Mouse (Mus musculus) lung, embryonic 16.5 days (tissue): Measurements from ENCODE around the gene Snx33. TPM values are rescaled to one million over a fixed set of nuclear protein-coding genes. Genes with fewer than 3 reads are reported as not detected.

Experiments used
- ATAC-seq: fragments of 200-750 bp; cut with Nextera tagmentation; 2 replicates; pipeline ENCODE4 v1.8.0; 2017; ENCODE audit warnings: low read depth, mild to moderate bottlenecking, moderate library complexity
- H3K27ac ChIP-seq: fragments of 300-500 bp; sonication (generic); 2 replicates; pipeline ENCODE4 v1.5.1; 2014; ENCODE audit warnings: mild to moderate bottlenecking, control low read depth, low read length
- H3K27me3 ChIP-seq: fragments of 300-500 bp; sonication (generic); 2 replicates; pipeline ENCODE4 v1.6.1; 2014; ENCODE audit warnings: low read depth, low read length, mixed read lengths; ENCODE audit not compliant: control insufficient read depth, insufficient read depth
- H3K36me3 ChIP-seq: fragments of 300-500 bp; sonication (generic); 2 replicates; pipeline ENCODE4 v1.6.1; 2014; ENCODE audit warnings: low read length; ENCODE audit not compliant: control insufficient read depth, insufficient read depth
- H3K4me1 ChIP-seq: fragments of 300-500 bp; sonication (generic); replicated peaks from 2 replicates; pipeline ENCODE4 v1.6.1; 2014; ENCODE audit warnings: low read length, mixed read lengths; ENCODE audit not compliant: control insufficient read depth, insufficient read depth
- H3K4me2 ChIP-seq: fragments of 300-500 bp; sonication (generic); 2 replicates; pipeline ENCODE4 v1.6.1; 2014; ENCODE audit warnings: low read depth, low read length, control low read depth
- H3K4me3 ChIP-seq: fragments of 300-500 bp; sonication (generic); 2 replicates; pipeline ENCODE4 v1.5.1; 2014; ENCODE audit warnings: mild to moderate bottlenecking, low read length, control low read depth
- H3K9ac ChIP-seq: fragments of 300-500 bp; sonication (generic); 2 replicates; pipeline ENCODE4 v1.6.1; 2014; ENCODE audit warnings: low read length, control low read depth
- H3K9me3 ChIP-seq: fragments of 300-500 bp; sonication (generic); 2 replicates; pipeline ENCODE4 v1.6.1; 2016; ENCODE audit warnings: low read length; ENCODE audit not compliant: control insufficient read depth
- WGBS: fragments of 180-500 bp; shearing (Covaris S2); extraction: QIAGEN DNeasy Blood & Tissue Kit; methylation state at CpG from one replicate; pipeline ENCODE4 v1.1.7; 2014; 5-methylcytosine and 5-hydroxymethylcytosine counted together
- polyA plus RNA-seq: library from polyadenylated mRNA; unstranded; fragments of >200 nt; fragmentation: Nextera tagmentation; extraction: Ambion mirVana; gene quantifications from 2 replicates; pipeline ENCODE4 v1.2.1, GENCODE M21; 2015

Gene Snx33
- polyA plus RNA-seq: 11.8 and 12.2 TPM in 2 replicates

GRCm38 (mm10) chr9:56928041-56928811 lies at the start of gene Snx33:
TSS of gene Snx33 (minus strand) at chr9:56928371.
- Histone ChIP-seq H3K36me3 (no peaks in the 10 kb centered on the region; the same call in 1 of the 2 replicates), H3K27ac (peak within 1 kb of the TSS; percentile 98), H3K4me1 (peaks cover 40% of the 10 kb centered on the region), H3K4me3 (peak within 1 kb of the TSS; percentile 68), H3K9ac (peak within 1 kb of the TSS; percentile 76), H3K4me2 (peak within 1 kb of the TSS; percentile 80), H3K27me3 (no peaks in the 10 kb centered on the region), H3K9me3 (no peaks in the 10 kb centered on the region)
- ATAC-seq: peak; percentile 88
- under 1% methylated on average over 50 of the region's 50 CpGs for WGBS

DNA sequence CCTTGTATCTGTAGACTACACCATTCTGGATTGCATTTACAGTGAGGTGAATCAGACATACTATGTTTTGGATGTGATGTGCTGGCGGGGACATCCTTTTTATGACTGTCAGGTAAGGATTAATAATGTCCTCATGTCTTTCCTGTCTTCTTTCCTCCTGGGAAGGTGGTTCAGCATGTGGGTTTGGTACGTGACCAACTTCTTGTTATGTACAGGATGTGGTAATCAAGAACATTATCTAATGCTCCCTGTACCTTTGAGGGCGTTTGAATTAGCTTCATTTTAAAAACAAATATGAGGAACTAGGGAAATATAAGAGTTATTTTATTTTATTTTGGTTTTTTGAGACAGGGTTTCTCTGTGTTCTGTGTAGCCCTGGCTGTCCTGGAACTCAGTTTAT lies 47.0 kb upstream of the Snx33 start:
- H3K9ac ChIP-seq: no peak overlapping the region
- H3K9me3 ChIP-seq: no peaks in the 10 kb centered on the region
- H3K4me3 ChIP-seq: no peak overlapping the region
- no peaks in the 10 kb centered on the region for H3K4me1 ChIP-seq
- no peak overlapping the region for H3K4me2 ChIP-seq
- H3K27me3 ChIP-seq: no peaks in the 10 kb centered on the region
- no peak for ATAC-seq
- H3K36me3 ChIP-seq: peaks cover 9% of the 10 kb centered on the region
- WGBS: 78% methylated on average over 3 of the region's 3 CpGs
- H3K27ac ChIP-seq: no peak overlapping the region

DNA sequence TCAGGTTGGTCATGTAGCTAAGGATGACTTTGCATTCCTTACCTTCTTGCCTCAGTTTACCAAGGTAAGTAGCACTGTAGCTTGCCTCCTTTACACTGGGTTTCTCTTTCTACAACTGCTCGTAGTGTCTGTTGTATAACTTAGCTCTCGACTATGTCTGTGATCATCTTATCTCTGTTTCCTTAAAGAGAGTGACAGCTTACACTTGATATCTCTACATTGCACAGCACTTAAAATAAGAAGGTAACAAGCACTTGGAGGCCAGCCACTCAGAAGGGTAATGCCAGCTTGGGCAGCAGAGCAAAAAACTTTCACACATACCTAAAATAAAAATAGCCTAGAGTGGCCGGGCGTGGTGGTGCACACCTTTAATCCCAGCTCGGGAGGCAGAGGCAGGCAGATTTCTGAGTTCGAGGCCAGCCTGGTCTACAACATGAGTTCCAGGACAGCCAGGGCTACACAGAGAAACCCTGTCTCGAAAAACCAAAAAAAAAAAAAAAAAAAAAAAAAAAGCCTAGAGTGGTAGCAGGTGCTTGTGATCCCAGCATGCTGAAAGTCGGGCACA lies 45.9 kb upstream of the Snx33 start:
- no peak overlapping the region for H3K27ac ChIP-seq
- H3K4me1 ChIP-seq: no peaks in the 10 kb centered on the region
- no peaks in the 10 kb centered on the region for H3K27me3 ChIP-seq
- H3K36me3 ChIP-seq: peaks cover 7% of the 10 kb centered on the region
- no peaks in the 10 kb centered on the region for H3K9me3 ChIP-seq
- H3K4me2 ChIP-seq: no peak overlapping the region
- 76% methylated on average over 8 of the region's 8 CpGs for WGBS
- H3K9ac ChIP-seq: no peak overlapping the region
- no peak for ATAC-seq
- no peak overlapping the region for H3K4me3 ChIP-seq

GRCm38 (mm10) chr9:56970158-56970557 lies 42.0 kb upstream of the Snx33 start:
- Histone ChIP-seq H3K9ac (no peak overlapping the region), H3K4me2 (no peak overlapping the region), H3K4me1 (no peaks in the 10 kb centered on the region), H3K9me3 (no peaks in the 10 kb centered on the region), H3K27ac (no peak overlapping the region), H3K27me3 (no peaks in the 10 kb centered on the region), H3K4me3 (no peak overlapping the region), H3K36me3 (peaks cover 4% of the 10 kb centered on the region; the same call in 1 of the 2 replicates)
- no peak for ATAC-seq
- 74% methylated on average over 2 of the region's 2 CpGs for WGBS

DNA sequence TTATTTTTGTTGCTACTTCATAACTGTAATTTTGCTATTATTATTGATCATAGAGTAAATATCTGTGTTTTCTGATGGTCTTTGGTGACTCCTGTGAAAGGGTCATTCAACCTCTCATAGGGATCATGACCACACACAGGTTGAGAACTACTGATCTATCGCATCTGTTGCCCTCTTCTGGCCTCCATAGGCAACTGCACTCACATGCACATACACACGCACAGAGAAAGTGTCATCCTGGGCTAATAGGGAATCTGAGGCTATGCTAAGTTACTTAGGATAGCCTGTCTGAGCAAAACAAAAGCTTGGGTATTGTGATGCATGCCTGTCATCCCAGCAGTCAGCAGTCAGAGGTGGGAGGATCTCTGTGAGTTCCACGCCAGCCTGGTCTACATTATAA lies 33.4 kb upstream of the Snx33 start:
- no peak overlapping the region for H3K4me3 ChIP-seq
- H3K36me3 ChIP-seq: peaks cover 9% of the 10 kb centered on the region; the same call in 1 of the 2 replicates
- H3K27ac ChIP-seq: no peak overlapping the region
- 95% methylated on average over 3 of the region's 3 CpGs for WGBS
- no peaks in the 10 kb centered on the region for H3K27me3 ChIP-seq
- H3K4me2 ChIP-seq: no peak overlapping the region
- no peak for ATAC-seq
- H3K9ac ChIP-seq: no peak overlapping the region
- H3K4me1 ChIP-seq: 0 out of 2 replicates have a peak, but pooled peaks cover 3% of the 10 kb centered on the region
- H3K9me3 ChIP-seq: no peaks in the 10 kb centered on the region

GRCm38 (mm10) chr9:56958689-56959088 lies 30.5 kb upstream of the Snx33 start:
- Histone ChIP-seq H3K36me3 (0 out of 2 replicates have a peak, but pooled peaks cover 4% of the 10 kb centered on the region), H3K9ac (no peak overlapping the region), H3K27me3 (no peaks in the 10 kb centered on the region), H3K27ac (no peak overlapping the region), H3K9me3 (no peaks in the 10 kb centered on the region), H3K4me3 (no peak overlapping the region), H3K4me1 (0 out of 2 replicates have a peak, but pooled peaks cover 3% of the 10 kb centered on the region), H3K4me2 (no peak overlapping the region)
- ATAC-seq: no peak
- WGBS: 88% methylated on average over 2 of the region's 2 CpGs

DNA sequence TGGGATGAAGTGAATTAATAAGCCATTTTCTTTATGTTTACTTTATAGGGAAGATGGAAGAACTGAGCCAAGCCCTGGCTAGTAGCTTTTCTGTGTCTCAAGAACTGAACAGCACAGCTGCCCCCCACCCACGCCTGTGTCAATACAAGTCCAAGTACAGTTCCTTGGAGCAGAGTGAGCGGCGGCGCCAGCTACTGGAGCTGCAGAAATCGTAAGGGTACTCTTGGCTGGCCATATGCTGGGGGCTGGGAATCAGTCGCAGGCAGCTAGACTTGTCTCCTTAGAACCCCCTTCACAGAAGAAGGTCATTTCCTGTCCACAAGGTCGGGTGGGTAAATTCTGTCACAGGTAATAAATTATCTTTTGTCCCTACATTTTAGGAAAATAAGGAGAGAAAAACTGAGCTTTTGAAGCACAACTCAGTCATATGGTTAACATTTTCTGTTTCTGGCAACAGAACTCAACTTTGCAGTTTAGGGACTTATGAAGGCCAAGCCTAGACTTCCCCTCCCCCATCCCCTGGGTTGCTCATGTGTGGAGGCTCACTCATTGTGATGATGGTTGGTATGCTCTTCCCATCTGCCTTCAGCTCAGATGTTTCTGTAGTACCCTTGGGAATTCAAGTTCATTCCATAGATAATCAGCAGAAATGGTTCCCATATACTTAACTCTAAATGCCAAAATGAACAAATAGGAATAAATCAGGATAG lies 28.9 kb upstream of the Snx33 start:
- peak; percentile 80 for ATAC-seq
- H3K36me3 ChIP-seq: 0 out of 2 replicates have a peak, but pooled peaks cover 4% of the 10 kb centered on the region
- no peak overlapping the region for H3K4me2 ChIP-seq
- 39% methylated on average over 7 of the region's 7 CpGs for WGBS
- no peak overlapping the region for H3K9ac ChIP-seq
- 0 out of 2 replicates have a peak, but pooled peaks cover 3% of the 10 kb centered on the region for H3K4me1 ChIP-seq
- H3K27ac ChIP-seq: no peak overlapping the region
- no peaks in the 10 kb centered on the region for H3K9me3 ChIP-seq
- H3K27me3 ChIP-seq: no peaks in the 10 kb centered on the region
- no peak overlapping the region for H3K4me3 ChIP-seq

DNA sequence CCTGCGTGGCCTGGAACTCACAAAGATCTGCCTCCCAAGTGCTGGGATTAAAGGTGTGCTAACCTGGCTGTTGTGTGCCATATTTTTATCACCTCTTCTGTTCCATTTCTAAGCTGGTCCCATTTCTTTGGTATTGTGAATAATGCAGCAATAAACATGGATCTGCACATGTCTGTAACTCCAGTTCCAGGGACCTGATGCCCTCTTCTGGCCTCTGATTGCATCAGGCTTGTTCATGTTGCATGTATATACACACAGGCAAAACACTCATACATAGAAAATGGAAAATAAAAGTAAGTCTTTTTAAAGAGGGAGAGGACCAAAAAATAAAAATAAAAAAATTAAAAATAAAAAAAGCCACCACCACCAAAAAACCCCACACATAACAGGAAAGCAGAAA lies 25.4 kb upstream of the Snx33 start:
- H3K27me3 ChIP-seq: no peaks in the 10 kb centered on the region
- H3K36me3 ChIP-seq: no peaks in the 10 kb centered on the region
- peaks cover 10% of the 10 kb centered on the region; the same call in 1 of the 2 replicates for H3K4me1 ChIP-seq
- H3K9ac ChIP-seq: no peak overlapping the region
- H3K4me2 ChIP-seq: no peak overlapping the region
- ATAC-seq: no peak
- H3K9me3 ChIP-seq: no peaks in the 10 kb centered on the region
- 92% methylated on average over 1 of the region's 1 CpGs for WGBS
- H3K27ac ChIP-seq: no peak overlapping the region
- H3K4me3 ChIP-seq: no peak overlapping the region
